Mouse (Mus musculus): ENCODE data around the gene Hspa1l.

DNA sequence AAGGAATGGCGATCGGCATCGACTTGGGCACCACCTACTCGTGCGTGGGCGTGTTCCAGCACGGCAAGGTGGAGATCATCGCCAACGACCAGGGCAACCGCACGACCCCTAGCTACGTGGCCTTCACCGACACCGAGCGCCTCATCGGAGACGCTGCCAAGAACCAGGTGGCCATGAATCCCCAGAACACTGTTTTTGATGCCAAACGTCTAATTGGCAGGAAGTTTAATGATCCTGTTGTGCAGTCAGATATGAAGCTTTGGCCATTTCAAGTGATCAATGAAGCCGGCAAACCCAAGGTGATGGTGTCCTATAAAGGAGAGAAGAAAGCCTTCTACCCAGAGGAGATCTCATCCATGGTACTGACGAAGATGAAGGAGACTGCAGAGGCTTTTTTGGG is 4.5 kb downstream of the Hspa1l start:
- TF ChIP-seq TAL1 (IDR thresholded peaks at IDR 0.05; ENCODE audit: low read length) = no peak
- TF ChIP-seq GATA1 (IDR thresholded peaks at IDR 0.05; ENCODE audit: low read length) = no peak

All from erythroblast, embryonic 14.5 days (primary cell).